Comparison of ENCODE assay signal across 8 mouse cellular contexts in genomic region chr8:46210404-46211315, GRCm38 (mm10). TPM values are rescaled to one million over a fixed set of nuclear protein-coding genes. Genes with fewer than 3 reads are reported as not detected.
DNase-seq lines count a peak whose midpoint lies in the region; ATAC-seq lines count a peak whose summit lies in the region.

TSS of gene Slc25a4 (minus strand) at chr8:46211284.

- WGBS in embryonic facial prominence, embryonic 14.5 days = 1% methylated on average over 19 of the region's 84 CpGs
- WGBS in kidney, embryonic 14.5 days = under 1% methylated on average over 75 of the region's 84 CpGs
- WGBS in limb, embryonic 15.5 days = under 1% methylated on average over 77 of the region's 84 CpGs

- H3K4me3 ChIP-seq in embryonic facial prominence, embryonic 14.5 days (ENCODE audit: low read depth, low read length) = peak within 1 kb of the TSS; percentile 93
- peak within 1 kb of the TSS; percentile 85 for H3K4me3 ChIP-seq in kidney, embryonic 14.5 days (ENCODE audit: low read length)
- peak within 1 kb of the TSS; percentile 85 for H3K4me3 ChIP-seq in limb, embryonic 15.5 days

- no peaks in the 10 kb centered on the region for H3K27me3 ChIP-seq in embryonic facial prominence, embryonic 14.5 days (replicated peaks; ENCODE audit: control insufficient read depth, insufficient read depth, low read length)
- H3K27me3 ChIP-seq in kidney, embryonic 14.5 days (ENCODE audit: control insufficient read depth, insufficient read depth, low read length) = no peaks in the 10 kb centered on the region
- H3K27me3 ChIP-seq in limb, embryonic 15.5 days = no peaks in the 10 kb centered on the region

- peak within 1 kb of the TSS; percentile 81 for H3K4me2 ChIP-seq in embryonic facial prominence, embryonic 14.5 days (ENCODE audit: low read depth, low read length)
- peak within 1 kb of the TSS; percentile 84 for H3K4me2 ChIP-seq in kidney, embryonic 14.5 days (replicated peaks; ENCODE audit: low read depth, low read length)
- peak within 1 kb of the TSS; percentile 71 for H3K4me2 ChIP-seq in limb, embryonic 15.5 days

- ATAC-seq in embryonic facial prominence, embryonic 14.5 days (ENCODE audit: low read depth) = peak; percentile 99
- peak; percentile 99 for ATAC-seq in kidney, embryonic 14.5 days (ENCODE audit: low FRiP score, low TSS enrichment)
- peak; percentile 97 for ATAC-seq in limb, embryonic 15.5 days (ENCODE audit: insufficient number of reproducible peaks, low FRiP score, low TSS enrichment, low read depth)

- H3K27ac ChIP-seq in embryonic facial prominence, embryonic 14.5 days (replicated peaks; ENCODE audit: low read depth, low read length) = peak within 1 kb of the TSS; percentile 96
- peak within 1 kb of the TSS; percentile 95 for H3K27ac ChIP-seq in kidney, embryonic 14.5 days (ENCODE audit: low read depth, low read length)
- H3K27ac ChIP-seq in limb, embryonic 15.5 days = peak within 1 kb of the TSS; percentile 97

- DNase-seq in 3134 (ENCODE audit: extremely low read depth, insufficient read length, low spot score) = peak; percentile 95
- peak; percentile 98 to 99 for DNase-seq in adrenal gland, postnatal 36 days
- DNase-seq in embryonic facial prominence, embryonic 14.5 days (ENCODE audit: low spot score) = peak; percentile 97
- DNase-seq in heart, adult 9 months (ENCODE audit: low spot score in 2 of 2) = peak; percentile 96 to 98
- DNase-seq in monocyte, adult 2 months (ENCODE audit: low read depth in 1 of 2, low spot score in 2 of 2) = peak; percentile 60 to 70
- peak; percentile 92 to 93 for DNase-seq in spleen, postnatal 36 days (ENCODE audit: low spot score in 2 of 2)

- peaks cover 21% of the 10 kb centered on the region for H3K4me1 ChIP-seq in embryonic facial prominence, embryonic 14.5 days (ENCODE audit: control insufficient read depth, insufficient read depth, low read length)
- peaks cover 17% of the 10 kb centered on the region for H3K4me1 ChIP-seq in kidney, embryonic 14.5 days (ENCODE audit: control insufficient read depth, insufficient read depth, low read length)
- H3K4me1 ChIP-seq in limb, embryonic 15.5 days = peaks cover 39% of the 10 kb centered on the region

- peak within 1 kb of the TSS; percentile 93 for H3K9ac ChIP-seq in embryonic facial prominence, embryonic 14.5 days (ENCODE audit: low read depth, low read length)
- H3K9ac ChIP-seq in kidney, embryonic 14.5 days (ENCODE audit: low read depth, low read length) = peak within 1 kb of the TSS; percentile 96
- peak within 1 kb of the TSS; percentile 98 for H3K9ac ChIP-seq in limb, embryonic 15.5 days

- no peaks in the 10 kb centered on the region for H3K9me3 ChIP-seq in embryonic facial prominence, embryonic 14.5 days (ENCODE audit: control insufficient read depth, low read length)
- H3K9me3 ChIP-seq in kidney, embryonic 14.5 days (ENCODE audit: control insufficient read depth, low read length) = no peaks in the 10 kb centered on the region
- no peaks in the 10 kb centered on the region for H3K9me3 ChIP-seq in limb, embryonic 15.5 days

- peaks cover 34% of the 10 kb centered on the region for H3K36me3 ChIP-seq in embryonic facial prominence, embryonic 14.5 days (ENCODE audit: control insufficient read depth, insufficient read depth, low read length)
- peaks cover 37% of the 10 kb centered on the region for H3K36me3 ChIP-seq in kidney, embryonic 14.5 days (ENCODE audit: control insufficient read depth, insufficient read depth, low read length)
- H3K36me3 ChIP-seq in limb, embryonic 15.5 days = peaks cover 33% of the 10 kb centered on the region

RNA-seq across cellular contexts. Expression of gene Slc25a4, which starts in this region (rescaled TPM):
- total RNA-seq in adrenal gland, postnatal 36 days (2021) = 100 to 1,000 TPM; 173 to 193 TPM
- 580 and 582 TPM in 2 replicates for polyA plus RNA-seq in embryonic facial prominence, embryonic 14.5 days (2014; fragmentation: Nextera tagmentation; extraction: Ambion mirVana)
- polyA plus RNA-seq in kidney, embryonic 14.5 days (2014; fragmentation: Nextera tagmentation; extraction: Ambion mirVana) = 535 and 564 TPM in 2 replicates
- polyA plus RNA-seq in limb, embryonic 15.5 days (2015; fragmentation: Nextera tagmentation; extraction: Ambion mirVana) = 460 and 537 TPM in 2 replicates

Comparison
In these comparisons a context has a peak if more than half of its experiments do, and no peak if none do; other contexts are left out.
1. Peak in every context shown above with its lines: DNase-seq, ATAC-seq, H3K4me3 ChIP-seq and H3K27ac ChIP-seq.